Mouse (Mus musculus) 3T3-L1 (cell line): ENCODE measurements at regions not wholly inside any gene's neighbourhood (a gene's known extent, or its start where the extent isn't known, plus 50 kb on each side); places are given as distances from the start of the nearest gene placed in this dataset.

Source experiments
- DNase-seq: peaks from one replicate; pipeline ENCODE4 v3.0.0-alpha.2; 2015; ENCODE audit warnings: low read depth, low spot score

DNA sequence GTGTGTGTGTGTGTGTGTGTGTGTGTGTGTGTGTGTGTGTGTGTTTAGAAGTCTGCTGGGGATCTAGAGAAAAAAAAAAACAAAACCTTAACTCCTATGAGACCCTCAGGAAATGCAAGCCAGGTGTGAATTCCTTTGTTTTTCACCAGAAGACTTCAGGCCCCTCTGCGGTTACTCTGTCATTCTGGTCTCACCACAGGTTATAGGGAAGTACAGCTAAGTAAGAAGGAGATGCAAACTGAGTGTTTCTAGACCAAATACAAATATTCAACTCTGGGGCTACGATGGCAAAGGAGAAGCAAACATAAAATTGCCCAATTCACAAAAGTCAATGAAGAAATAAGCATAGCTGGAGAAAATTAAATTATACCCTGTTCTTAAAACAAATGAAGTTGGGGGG, 54.9 kb upstream of the Basp1 start:
- DNase-seq, result no peak

DNA sequence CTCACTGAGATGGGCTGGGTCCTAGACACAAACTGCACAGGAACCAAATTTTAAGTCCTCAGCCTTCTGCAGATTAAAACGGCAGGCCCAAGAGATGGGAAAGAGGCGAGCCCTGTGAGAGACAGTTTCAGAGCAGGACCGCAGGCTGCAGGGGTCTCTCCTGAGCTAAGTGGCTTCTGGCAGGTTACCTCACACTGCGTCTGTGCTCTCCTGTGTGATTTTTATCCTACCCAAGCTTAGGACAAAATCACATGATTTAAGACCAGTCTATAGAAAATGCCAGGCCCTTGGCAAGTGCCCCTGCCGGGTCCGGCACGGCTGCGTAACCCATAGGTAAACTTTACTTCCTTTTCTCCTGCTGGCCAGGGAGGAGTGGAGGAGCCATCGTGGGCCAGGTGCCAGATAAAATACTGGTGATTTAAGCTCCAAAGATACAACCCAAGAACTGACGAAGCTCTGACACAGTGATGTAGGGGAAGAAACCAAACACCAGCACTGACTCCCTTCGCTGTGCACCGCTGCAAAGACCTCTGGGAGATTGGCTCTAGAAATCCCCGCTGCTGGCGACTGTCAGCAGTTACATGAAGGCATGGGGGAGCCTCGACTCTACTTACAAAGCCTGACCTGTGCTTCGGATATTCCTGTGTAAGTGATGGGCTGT, 55.8 kb upstream of the Basp1 start:
- no peak for DNase-seq

DNA sequence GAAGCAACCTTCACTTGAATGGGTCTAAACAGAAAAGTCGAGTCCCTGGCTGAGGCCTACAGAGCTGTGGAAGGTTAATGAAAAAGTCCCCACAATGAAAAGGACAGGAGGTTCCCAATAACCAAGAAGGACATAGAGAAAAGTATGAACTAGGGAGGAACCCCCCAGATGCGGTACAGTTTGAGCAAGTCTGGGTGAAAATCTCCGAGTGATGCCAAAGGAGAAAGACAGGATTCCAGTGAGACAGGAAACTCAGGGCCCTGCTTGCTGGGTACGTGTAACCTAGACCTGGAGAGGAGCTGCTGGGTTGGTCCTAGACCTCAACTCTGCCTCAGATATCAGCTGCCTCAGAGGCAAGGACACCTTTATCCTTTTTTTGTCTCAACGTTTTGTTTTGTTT, 57.8 kb upstream of the Basp1 start:
- DNase-seq, result no peak

DNA sequence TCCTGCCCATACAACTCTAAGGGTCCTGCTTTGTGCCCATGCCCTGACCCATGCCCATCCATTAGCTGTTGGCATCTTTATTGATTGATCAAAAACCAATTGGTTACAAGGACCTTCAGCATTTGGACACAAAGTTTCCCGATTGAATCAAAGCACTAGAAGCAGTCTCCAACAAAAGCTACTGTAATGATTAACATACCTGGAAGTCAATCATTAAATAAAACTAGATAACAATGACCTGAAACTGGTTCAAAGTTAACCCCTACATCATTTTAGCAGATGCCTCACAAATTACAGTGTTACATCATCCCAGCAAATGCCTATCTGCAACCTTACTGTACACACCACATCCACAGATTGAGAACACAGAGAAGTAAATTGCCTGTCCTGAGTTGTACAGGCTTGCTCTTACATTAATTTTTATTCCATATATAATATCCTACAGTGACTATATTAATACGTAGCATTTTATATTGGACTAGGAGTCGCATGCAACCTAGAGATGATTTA, 59.7 kb upstream of the Basp1 start:
- no peak for DNase-seq

DNA sequence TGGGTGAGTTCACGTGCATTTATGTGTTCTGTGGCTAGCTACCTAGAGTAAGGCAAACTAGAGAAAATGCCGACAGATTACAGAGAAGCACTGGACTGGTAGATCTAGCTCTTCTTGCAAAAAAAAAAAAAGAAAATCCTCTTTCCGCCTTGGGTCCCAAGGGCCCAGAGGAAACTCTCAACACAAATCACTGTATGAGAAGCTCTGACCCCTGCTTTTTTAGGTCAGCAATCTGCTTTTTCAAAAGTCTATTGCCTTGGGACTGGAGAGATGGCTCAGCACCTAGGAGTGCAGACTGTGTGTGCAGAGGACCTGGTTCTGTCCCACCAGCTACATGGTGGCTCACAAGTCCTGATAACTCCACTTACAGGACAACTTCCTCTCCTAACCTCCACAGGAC, 60.5 kb upstream of the Basp1 start:
- no peak for DNase-seq

DNA sequence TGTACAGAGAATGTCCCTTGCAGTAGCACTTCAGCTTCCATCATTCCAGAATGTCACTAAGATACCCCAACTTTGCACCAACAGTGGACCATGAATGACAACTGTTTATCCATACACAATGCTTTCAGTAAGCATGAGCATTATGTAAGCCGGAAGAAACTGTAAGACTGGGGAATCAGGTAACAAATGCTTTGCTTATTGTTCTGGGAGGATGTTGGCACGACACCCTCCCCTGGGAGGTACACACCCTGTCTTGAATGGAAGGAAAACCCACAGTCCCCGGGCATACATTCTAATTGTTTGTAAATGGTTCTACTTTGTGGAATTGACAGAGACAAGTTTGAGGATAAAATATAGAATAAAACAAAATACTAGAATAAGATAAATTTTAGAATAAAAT, 69.0 kb upstream of the Basp1 start:
- DNase-seq, result peak; percentile 42

DNA sequence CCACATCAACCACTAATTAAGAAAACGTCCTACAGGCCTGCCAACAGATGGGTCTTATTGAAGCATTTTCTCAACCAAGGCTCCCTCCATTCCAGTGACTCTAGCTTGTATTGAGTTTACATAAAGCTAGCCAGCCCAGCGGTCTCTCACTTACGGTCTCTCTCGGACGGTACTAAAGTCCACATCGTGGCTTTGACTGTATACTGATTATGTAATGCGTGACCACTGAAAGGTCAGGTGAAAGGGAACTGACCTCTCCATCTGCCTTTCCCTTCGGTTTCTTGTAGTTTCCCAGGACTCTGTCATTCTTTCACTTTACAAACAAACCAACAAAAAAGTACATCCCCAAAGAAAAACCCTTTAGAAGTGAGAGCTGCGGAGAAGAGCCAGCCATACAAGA, 71.8 kb upstream of the Basp1 start:
- no peak for DNase-seq

DNA sequence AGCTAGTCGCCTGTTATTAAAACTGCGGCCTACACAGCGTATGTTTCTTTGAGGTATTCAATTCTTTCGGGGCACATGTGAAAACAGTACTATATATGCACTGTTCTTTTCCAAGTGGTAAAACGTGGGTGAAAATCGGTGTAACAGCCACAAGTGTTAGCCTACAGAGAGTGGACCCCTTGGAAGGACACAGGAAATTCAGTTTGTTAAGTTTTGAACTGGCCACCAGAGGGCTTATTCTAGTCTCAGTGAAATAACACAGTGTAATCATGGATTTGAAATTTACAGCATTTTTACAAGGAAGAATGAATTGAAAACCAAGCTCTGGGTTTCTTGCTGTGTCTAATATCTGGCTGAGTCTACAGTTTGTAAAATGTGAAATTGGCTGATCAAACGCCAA, 72.6 kb upstream of the Basp1 start:
- peak; percentile 59 for DNase-seq

DNA sequence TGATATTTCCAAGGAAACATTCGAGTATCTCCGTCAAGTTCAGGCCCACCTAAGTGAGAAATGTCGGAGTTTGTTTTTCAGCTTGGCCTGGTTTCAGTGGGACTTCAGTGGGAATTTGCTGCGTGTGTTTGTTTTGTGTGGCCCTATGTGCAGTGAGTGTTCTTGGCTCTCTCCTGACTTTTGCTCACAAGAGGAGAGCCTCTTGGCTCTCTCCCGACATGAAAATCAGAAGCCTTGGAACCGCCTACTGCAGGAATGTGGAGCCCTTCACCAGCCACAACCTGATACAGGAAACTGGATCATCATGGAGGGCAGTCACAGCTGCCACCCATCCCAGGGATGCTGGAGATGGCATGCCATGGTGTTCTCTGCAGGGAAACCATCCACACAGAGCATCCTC, 76.2 kb upstream of the Basp1 start:
- DNase-seq, result no peak

DNA sequence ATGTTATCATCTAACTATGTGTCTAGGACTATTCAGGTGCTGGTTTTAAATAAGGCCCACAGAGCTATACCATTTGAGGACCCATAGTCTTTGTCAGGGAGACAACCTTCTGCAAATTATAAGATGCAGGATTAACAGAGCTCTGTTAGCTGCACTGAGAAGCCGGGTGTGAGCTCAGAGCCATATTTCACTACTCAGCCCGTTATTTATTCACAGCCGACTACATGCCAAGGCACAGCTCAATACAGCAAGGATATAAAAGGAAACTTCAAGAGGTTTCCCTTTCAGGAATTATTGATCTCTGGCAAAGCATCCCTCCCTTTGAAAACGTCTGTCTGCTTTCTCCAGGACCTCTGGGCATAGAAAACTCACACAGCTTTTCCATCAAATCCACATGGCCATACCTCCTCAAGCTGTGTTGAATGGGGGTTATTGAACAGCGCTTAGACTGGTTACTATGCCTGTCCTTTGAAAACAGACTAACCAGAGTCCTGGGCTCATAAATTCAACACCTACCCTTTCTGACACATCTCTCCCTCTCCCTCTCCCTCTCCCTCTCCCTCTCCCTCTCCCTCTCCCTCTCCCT, 78.7 kb upstream of the Basp1 start:
- no peak for DNase-seq

DNA sequence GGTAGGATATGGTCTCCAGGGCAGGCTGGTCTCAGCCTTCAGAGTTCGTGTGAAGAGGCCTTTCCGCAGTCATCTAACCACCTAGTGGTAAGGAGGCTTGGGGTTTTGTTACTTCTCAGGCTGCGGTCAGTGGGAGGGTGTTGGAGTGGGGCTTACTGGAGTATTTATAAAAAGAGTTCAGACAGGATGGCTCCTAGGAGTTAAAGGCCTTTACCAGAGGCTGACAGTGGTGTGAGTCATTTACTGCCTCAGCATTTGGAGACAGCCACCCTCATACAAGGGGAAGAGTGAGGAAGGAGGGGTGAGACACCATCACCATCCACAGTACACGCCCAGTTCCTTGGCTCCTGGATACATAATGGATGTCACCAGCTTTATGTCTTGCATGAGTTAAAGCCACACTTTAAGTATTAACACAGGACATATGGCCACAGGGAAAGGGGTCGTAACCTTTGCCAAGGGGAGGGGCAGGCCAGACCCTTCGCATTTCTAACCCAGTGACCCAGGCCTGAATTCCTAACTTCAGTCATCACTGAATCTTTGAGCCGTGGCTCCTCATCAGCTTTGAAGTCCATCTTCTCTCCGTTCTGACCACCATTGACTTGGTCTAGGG, 81.2 kb upstream of the Basp1 start:
- DNase-seq, result peak; percentile 91

DNA sequence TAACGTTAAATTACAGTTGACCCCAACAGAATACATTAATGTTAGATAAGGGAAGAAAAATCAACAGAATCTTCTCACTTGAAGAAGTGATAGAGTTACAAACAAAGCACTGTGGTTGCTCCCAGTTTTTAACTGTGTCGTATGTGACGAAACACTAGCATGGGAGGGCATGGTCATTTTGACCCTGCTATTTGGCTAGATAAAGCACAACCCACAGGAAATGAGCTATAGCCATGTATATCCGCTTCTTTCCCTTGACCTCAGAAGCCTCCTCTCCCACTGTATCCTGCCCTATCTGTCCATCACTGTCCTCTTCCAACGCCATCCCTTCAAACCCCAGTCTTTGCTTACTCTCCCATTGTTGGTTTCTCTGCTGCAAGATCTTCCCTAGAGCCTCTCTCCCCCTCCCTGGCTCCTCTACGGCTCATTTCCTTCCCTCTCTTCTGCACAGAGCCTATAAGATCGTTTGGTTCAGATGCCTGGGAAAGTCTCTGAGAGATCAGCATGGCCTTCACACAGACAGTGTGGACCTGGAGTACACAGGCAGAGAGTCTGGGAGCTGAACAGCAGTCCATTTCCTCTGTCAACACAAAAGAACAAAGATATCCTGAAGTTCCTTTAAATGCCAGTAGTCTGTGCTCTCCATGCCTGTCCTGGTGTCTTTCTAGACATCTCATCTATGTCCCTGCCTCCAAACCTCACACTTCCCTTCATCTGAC, 82.5 kb upstream of the Basp1 start:
- no peak for DNase-seq

DNA sequence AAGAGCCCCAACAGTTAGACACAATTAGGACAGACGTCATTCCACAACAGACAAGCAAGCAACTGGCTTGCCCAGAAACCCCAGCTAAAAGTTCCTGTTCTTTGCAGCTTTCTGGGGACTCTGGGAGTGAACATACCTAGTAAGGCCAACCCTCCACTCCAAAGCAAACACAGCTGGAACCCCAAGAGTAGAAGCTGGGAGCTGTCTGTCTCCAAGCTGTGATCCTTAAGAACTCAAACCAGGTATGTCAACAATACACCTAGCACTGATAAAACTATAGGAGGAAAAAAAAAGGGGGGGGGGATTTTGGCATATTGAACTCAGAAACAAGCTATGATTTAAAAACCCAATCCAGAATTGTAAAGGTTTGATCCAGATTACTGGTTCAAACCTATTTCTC, 84.2 kb upstream of the Basp1 start:
- no peak for DNase-seq

DNA sequence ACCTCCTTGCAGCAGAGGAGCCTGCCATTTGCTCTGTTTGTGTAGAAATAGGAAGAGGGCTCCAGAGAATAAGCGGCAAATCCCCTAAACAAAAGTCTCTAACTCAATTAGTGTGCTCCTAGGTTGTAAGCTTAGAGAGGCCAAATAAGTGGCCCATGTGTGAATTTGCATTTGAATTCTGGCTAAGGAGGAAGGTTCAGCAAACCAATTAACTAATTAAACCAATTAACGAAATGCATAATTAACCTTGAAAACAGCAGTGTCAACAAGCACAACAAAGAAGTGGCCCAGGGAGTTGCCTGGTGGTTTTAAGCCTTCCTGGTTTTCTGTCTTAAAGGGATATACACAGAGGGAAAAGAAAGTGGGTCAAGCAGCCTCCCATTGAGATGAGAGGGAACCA, 84.9 kb upstream of the Basp1 start:
- DNase-seq, result no peak

DNA sequence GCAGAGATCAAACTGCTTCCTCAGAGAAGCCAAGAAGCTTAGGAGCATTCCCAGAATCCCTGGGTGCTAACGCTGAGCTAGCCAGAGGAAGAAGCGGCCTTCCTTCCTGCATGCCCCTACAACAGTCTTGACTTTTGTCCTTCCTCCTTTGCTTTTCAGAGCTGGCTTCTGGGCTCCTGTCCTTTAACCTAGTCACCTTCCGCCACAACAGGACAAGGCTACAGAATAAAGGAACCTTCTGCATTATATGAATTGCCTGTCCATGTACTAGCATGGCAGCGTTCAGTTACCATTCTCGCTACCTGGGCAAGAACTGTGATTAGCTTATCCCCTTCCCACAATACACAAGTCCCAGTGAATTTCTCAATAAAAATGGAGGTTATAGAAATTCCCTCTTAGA, 88.9 kb upstream of the Basp1 start:
- DNase-seq, result no peak

DNA sequence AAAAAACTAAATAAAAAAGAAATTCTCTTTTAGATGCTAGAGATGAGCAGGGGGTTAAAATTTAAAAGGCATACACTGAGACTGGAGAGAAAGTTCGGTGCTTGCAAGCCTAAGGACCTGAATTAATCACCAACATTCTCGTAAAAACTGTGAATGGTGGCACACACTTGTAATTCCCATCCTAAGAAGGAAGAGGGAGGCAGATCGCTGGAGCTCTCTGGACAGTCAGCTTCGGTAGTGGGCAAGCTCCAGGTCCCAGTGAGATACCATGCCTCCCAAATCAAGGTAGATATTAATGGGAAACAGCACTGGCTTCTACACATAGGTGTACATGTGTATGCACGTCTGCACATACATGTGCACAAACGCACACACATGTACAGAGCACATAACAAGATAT, 89.5 kb upstream of the Basp1 start:
- DNase-seq, result no peak

DNA sequence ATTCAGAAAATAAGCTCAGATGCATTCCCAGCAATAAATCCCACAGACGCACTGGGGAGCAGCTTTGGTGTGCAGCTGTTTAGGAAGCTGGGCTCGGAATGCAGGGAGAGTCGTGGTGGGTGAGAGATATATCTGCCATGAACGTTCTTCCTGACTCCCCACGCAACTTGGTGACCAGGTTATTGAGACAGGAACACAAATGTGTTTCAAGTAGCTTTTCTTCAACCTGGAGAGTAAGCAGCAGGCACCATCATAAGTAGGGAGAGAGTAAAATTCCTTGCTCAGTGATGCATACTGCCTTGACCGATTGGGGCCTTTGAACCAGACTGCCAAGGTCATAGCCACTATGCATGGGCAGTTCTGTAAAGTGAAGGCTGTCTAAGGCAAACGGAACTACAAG, 95.6 kb upstream of the Basp1 start:
- DNase-seq, result no peak

DNA sequence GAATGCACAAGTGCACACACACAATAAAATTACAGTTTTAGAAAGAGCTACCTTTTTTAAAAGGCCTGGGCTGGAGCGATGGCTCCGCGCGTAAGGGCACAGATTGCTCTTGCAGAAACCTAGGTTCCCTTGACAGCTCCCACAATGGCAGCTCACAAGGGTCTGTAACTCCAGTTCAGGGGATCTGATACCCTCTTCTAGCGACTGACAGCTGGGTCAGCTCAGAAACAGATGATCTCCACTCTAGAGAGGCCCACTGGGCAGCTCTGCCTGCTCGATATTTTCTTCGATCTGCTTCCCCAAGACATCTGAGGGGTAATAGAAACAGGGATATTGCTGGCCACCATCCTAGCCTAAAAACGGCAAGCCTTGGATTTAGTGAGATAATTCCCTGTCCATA, 96.0 kb upstream of the Basp1 start:
- DNase-seq, result no peak

DNA sequence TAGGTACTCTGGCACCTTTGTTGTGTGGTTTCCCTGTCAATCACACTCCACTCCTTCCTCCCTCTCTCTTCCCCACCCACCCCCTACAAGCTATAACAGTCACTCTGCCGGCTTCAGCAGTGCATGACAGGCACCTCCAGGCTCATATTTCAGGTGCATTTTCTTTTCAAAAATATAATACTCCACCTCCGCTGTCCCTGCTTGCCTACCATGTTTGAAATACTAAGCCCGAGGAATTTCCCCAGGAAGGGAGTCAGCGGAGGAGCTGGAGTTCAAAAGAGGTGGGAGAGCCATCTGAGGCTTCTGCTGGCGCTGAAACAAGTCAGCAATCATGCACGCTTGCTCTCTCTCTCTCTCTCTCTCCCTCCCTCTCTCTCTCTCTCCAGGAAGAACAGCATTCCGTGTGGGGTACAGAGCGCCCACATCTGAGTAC, 96.5 kb upstream of the Basp1 start:
- no peak for DNase-seq

DNA sequence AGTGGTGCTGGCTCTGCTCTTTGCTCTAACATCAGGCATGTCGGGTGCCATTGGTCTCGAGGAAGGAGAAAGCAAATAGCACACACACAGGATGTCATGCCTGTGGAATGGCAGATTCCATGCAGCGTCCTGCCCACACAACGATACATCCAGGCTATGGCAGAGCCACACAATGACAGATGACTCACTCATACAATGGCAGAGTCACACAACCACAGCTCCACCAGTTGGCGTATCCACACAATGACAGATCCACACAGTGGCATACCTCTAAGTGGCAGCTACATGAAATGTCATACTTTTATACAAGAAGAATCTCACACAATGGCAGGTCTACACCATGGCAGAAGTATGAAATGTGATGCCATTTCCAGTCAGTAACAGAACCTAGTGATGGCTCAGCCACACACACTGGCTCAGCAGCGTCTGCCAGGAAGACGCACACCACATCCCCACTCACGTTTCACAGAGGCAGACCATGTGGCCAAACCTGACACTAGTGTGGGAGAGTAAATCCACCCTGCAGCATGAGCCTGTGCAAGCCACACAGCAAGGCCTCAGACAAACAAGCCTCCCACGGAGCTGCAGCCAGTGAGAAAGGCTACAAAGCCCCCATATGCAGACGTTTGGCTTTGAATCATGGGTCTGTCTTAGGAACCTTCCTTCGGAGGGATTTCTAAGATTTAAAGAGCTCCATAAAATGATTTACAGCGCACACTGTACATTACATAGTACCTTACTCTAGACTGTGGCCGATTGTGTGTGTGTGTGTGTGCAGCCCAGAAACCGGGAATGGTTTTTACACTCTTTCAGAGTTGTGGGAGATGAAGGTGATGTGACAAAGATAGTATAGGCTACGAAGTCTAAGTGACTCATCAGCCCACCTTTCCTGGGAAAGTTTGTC, 104.0 kb upstream of the Myo10 start:
- DNase-seq, result peak; percentile 9

DNA sequence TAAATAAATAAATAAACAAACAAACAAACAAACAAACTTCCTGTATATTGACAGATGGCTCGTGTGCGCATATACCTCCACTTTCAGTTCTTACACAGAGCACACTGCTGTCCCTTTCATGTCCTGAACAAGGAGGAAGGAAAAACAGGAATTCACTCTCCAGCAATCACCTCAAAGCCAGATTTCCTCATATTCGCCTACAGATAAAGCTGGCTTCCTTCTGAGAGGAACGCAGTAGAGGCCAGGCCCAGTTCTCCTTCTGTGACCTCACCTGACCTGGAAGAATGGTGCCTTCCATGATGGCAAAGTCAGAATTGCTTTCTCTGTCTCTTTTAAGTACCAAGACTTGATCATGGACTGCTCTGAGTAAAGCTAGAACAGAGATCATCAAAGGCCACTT, 98.1 kb upstream of the Myo10 start:
- no peak for DNase-seq

DNA sequence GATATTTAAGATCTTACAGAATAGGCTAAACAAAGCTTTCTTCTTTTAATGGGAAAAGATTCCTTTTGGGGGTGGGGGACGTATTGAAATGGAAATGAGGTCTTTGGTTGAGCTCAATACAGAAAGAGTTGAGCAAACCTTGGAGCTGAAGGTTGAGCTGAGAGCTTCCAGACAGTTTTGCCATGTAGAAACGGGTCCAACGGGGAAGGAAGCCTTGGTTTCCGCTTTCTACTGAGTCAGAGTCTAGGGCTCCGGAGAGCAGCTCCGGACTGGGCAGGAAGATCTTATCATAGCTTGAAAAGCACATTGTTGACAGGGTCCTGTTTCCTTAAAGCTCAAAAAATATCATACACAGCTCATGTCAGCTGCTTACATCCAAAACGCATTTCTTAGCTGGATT, 97.0 kb upstream of the Myo10 start:
- DNase-seq, result no peak
